Mouse (Mus musculus): ENCODE measurements around the gene Prl7c1.
"Not testable (repeated sequence)": the region's sequence is repeated elsewhere in the genome, so short reads cannot be mapped to it uniquely, and the experiment has no call there.

Gene Prl7c1

DNA sequence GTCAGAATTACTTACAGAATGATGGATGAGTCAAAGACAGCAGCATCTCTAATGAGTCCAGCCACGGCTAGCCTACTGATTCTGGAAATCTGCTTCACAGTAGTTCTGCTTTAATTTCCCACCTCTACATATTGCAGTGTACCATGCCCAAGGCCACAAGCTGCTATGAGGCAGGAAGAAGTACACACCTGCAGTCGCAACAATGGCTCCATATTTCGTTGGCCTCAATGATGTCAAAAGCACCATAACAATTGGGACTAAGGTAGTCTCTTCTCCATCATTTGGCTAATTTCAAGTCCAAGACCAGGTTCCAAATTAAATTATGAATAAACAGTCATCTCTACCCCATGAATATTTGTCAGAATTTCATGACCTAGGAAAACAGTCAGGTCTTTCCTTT is at the start of gene Prl7c1:
Prl7c1 (minus strand) TSS at position 101 of the 400 bp plus-strand sequence.
- in situ Hi-C loops (cut with MboI; ENCODE audit: low pct_unique_long_range_greater_than_20kb in 1 of 2, low sequenced_read_pairs in 2 of 2, unreplicated experiment in 1 of 2), result not testable (repeated sequence)

DNA sequence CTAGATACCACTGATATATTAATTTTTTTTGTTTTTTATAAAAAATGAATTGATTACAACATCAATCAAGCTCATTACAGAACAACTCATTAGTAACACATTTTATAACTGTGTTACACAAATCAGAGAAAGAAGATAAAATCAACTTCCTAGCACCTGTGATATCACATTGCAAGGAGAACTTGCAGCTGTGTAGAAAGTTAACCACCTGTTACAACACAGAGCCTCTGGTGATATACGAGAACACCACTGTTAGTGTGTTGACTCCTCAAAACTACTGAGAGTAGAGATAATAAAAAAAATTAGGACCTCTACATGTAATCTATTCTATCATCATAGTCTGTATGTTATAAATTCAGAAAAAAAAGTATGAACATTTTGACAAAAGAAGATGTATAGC is 22.2 kb upstream of the Prl7c1 start:
- in situ Hi-C loops (cut with MboI; ENCODE audit: low pct_unique_long_range_greater_than_20kb in 1 of 2, low sequenced_read_pairs in 2 of 2, unreplicated experiment in 1 of 2), result no loop called here

- in situ Hi-C loops (cut with MboI; ENCODE audit: low pct_unique_long_range_greater_than_20kb in 1 of 2, low sequenced_read_pairs in 2 of 2, unreplicated experiment in 1 of 2), result no loop called here
Measured at GRCm38 (mm10) chr13:27801354-27801753, 20.8 kb upstream of the Prl7c1 start, which contains the start of gene Prl2a1. TSS of gene Prl2a1 (plus strand) at chr13:27801654.

- in situ Hi-C loops (cut with MboI; ENCODE audit: low pct_unique_long_range_greater_than_20kb in 1 of 2, low sequenced_read_pairs in 2 of 2, unreplicated experiment in 1 of 2), result no loop called here
Measured at GRCm38 (mm10) chr13:27799303-27799702, 18.7 kb upstream of the Prl7c1 start.

DNA sequence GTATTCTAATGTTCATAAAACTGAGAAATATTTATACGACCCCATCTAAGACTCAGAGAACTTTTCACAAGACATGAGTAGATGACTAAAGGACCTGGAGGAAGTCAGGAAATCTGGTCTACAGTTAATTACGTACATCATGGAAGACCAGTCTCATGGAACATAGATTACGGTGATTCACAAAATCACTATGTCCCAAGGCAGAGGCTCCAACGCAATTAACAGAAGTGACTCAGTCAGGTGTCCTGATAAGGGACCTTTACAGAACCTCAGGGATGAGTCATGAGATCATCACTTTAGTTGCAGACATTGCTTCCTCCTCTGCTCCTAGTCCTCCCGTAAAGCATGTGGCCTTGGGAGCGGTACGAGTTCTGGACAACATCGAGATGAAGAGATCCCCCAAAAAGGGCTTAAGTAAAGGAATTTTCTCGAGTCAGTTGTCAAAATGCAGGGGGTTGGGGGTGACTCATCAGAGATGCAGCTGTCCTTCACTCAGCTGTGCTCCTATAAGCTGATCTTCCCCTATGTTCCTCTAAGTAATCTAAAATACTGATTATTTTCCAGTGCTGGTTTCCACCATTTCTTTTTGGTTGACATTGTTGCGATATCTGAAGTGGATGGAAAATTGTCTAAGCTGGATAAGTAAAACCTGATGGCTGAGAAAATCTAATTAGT is 46.0 kb downstream of the Prl7c1 start:
- in situ Hi-C loops (cut with MboI; ENCODE audit: low pct_unique_long_range_greater_than_20kb in 1 of 2, low sequenced_read_pairs in 2 of 2, unreplicated experiment in 1 of 2), result no loop called here

DNA sequence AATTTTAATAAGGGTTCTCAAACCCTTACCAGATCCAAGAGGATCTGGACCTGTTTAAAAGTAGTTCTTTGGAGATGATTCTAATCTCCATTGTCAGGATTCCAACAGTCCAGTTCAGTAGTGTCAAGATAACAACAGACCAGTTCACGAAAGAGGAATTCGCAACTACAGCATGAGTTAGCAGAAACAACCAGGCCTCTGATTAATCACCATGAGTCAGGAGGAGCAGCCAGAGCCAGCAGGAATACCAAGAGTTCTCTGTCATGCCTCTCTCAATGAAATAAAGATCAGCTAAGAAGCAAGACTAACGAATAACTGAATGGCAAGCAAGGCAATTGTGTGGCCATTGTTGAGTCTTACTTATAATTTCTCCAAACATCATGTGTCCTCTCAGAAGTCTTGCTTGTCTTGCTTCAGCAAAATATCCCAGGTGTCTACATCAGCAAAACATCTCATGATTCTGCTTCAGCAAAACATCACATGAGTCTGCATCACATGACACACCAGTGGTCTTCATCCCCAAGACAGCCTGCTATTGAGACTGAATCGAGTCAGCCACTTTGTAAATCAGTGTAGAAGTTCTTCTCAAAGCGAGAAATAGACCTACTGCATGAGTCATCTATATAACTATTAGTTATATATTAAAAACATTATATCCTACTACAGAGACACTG is 50.2 kb downstream of the Prl7c1 start:
- in situ Hi-C loops (cut with MboI; ENCODE audit: low pct_unique_long_range_greater_than_20kb in 1 of 2, low sequenced_read_pairs in 2 of 2, unreplicated experiment in 1 of 2), result not testable (repeated sequence)

- in situ Hi-C loops (cut with MboI; ENCODE audit: low pct_unique_long_range_greater_than_20kb in 1 of 2, low sequenced_read_pairs in 2 of 2, unreplicated experiment in 1 of 2), result not testable (repeated sequence)
Measured at GRCm38 (mm10) chr13:27725057-27725456, 55.5 kb downstream of the Prl7c1 start.

Measured in mouse embryonic stem cell (cell line).